Mouse (Mus musculus) G1E-ER4 (cell line): ENCODE data around the gene Hist1h3b. TPM values are rescaled to one million over a fixed set of nuclear protein-coding genes. Genes with fewer than 3 reads are reported as not detected.
"Not testable (repeated sequence)": the region's sequence is repeated elsewhere in the genome, so short reads cannot be mapped to it uniquely, and the experiment has no call there.

ENCODE experiments used
- GATA1 ChIP-seq: IDR thresholded peaks from one replicate; pipeline ENCODE4 v1.8.0; 2012; ENCODE audit warnings: low read length, inconsistent platforms
- polyA plus RNA-seq: library from polyadenylated mRNA; stranded (reverse); fragments of >175 nt; gene quantifications from 2 replicates; pipeline ENCODE4 v1.2.3, GENCODE M21; 2012

Hist1h3b gene
- polyA plus RNA-seq, 1 experiment: 11.4 TPM

- TF ChIP-seq GATA1: no peak
Observed at GRCm38 (mm10) chr13:23760240-23760971, 8.3 kb downstream of the Hist1h3b start.

GRCm38 (mm10) chr13:23760972-23761864, 9.2 kb downstream of the Hist1h3b start, which contains the start of gene Hist1h4a:
TSS of gene Hist1h4a (minus strand) at chr13:23761230.
- TF ChIP-seq GATA1: no peak

- not testable (repeated sequence) for TF ChIP-seq GATA1
Observed at GRCm38 (mm10) chr13:23761871-23762821, 10.1 kb downstream of the Hist1h3b start, which contains the start of gene Hist1h3a. TSS of gene Hist1h3a (minus strand) at chr13:23762386.

- no peak for TF ChIP-seq GATA1
Observed at GRCm38 (mm10) chr13:23763242-23763585, 11.1 kb downstream of the Hist1h3b start.

- TF ChIP-seq GATA1: no peak
Observed at GRCm38 (mm10) chr13:23763586-23764323, 11.7 kb downstream of the Hist1h3b start, which contains the start of gene Hist1h1a. TSS of gene Hist1h1a (plus strand) at chr13:23763666.

GRCm38 (mm10) chr13:23764324-23765171, 12.5 kb downstream of the Hist1h3b start:
- no peak for TF ChIP-seq GATA1

- TF ChIP-seq GATA1: no peak
Observed at GRCm38 (mm10) chr13:23765172-23765513, 13.1 kb downstream of the Hist1h3b start.

GRCm38 (mm10) chr13:23766772-23767171, 14.7 kb downstream of the Hist1h3b start:
- no peak for TF ChIP-seq GATA1

GRCm38 (mm10) chr13:23768834-23769397, 16.8 kb downstream of the Hist1h3b start:
- TF ChIP-seq GATA1: no peak

GRCm38 (mm10) chr13:23769613-23770012, 17.5 kb downstream of the Hist1h3b start, which contains the start of gene Trim38:
TSS of gene Trim38 (plus strand) at chr13:23769913.
- TF ChIP-seq GATA1: not testable (repeated sequence)

GRCm38 (mm10) chr13:23772561-23773313, 20.7 kb downstream of the Hist1h3b start:
- TF ChIP-seq GATA1: no peak

GRCm38 (mm10) chr13:23778339-23778738, 26.3 kb downstream of the Hist1h3b start:
- TF ChIP-seq GATA1: no peak
